In genomic region chr4:86905869-86906268, GRCm38 (mm10) we compare ENCODE assay signal across 16 mouse cellular contexts.
"Had no signal": no experiment of that assay in that cellular context is flagged by ENCODE, and none has a peak within 500 bp of the region (broad histone marks: within the 10 kb centered on the region; RNA-seq: fewer than 3 reads in every experiment).

No protein-coding gene starts in this region.

- H3K9me3 ChIP-seq: megakaryocyte, embryonic 14.5 days; midbrain, embryonic 15.5 days; neural tube, embryonic 12.5 days; stomach, embryonic 15.5 days had no signal

- H3K9ac ChIP-seq: liver, embryonic 14.5 days; lung, embryonic 14.5 days; midbrain, embryonic 12.5 days; midbrain, embryonic 15.5 days; neural tube, embryonic 12.5 days; stomach, embryonic 15.5 days had no signal

- DNase-seq: lung, adult 18-20 months; lung, embryonic 14.5 days; lung, postnatal 14 days; lung, postnatal 36 days; right cerebral cortex, postnatal 14 days; thymus, adult 2 months; thymus, postnatal 25 days; thymus, postnatal 4 days had no signal

- H3K36me3 ChIP-seq: midbrain, embryonic 12.5 days; midbrain, embryonic 15.5 days; neural tube, embryonic 12.5 days; stomach, embryonic 15.5 days had no signal

- H3K4me2 ChIP-seq: lung, embryonic 14.5 days; midbrain, embryonic 12.5 days; midbrain, embryonic 15.5 days; neural tube, embryonic 12.5 days; stomach, embryonic 15.5 days had no signal

- H3K27me3 ChIP-seq: megakaryocyte, embryonic 14.5 days; midbrain, embryonic 12.5 days; midbrain, embryonic 15.5 days; neural tube, embryonic 12.5 days; stomach, embryonic 15.5 days had no signal

- ATAC-seq: midbrain, embryonic 15.5 days had no signal

- H3K4me3 ChIP-seq: megakaryocyte, embryonic 14.5 days; midbrain, embryonic 12.5 days; midbrain, embryonic 15.5 days; neural tube, embryonic 12.5 days; stomach, embryonic 15.5 days had no signal

- H3K27ac ChIP-seq: liver, embryonic 14.5 days; macrophage; midbrain, embryonic 12.5 days; midbrain, embryonic 15.5 days; neural tube, embryonic 12.5 days; stomach, embryonic 15.5 days; stomach, postnatal 0 days had no signal

- H3K4me1 ChIP-seq: midbrain, embryonic 12.5 days; midbrain, embryonic 15.5 days; neural tube, embryonic 12.5 days; stomach, embryonic 15.5 days had no signal
